Mouse (Mus musculus) ovary, postnatal 36 days (tissue): ENCODE measurements at regions not wholly inside any gene's neighbourhood (a gene's known extent, or its start where the extent isn't known, plus 50 kb on each side); places are given as distances from the start of the nearest gene placed in this dataset.

Source experiments
- DNase-seq: peaks from one replicate; pipeline ENCODE4 v3.0.0; 2022; ENCODE audit warnings: low spot score, mixed read lengths

DNA sequence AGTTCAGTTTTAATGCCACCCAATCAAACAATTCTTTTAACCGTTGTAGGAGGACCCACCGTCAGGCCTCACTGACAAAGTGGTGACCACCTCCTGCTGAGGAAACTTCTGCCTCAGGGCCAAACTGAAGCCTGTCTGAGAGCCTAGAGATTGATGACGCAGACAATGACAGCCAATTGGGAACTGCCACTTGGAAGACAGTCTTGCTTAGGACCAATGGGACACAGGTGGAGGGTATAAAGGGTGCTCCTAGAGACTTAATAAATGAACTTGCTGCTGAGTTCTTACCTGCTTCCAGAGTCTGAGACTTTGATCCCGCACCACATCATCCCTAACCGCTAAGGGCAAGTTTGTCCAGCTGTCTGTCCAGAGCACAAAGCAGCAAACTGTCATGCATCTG, 80.0 kb downstream of the Tbx4 start:
- no peak for DNase-seq

- DNase-seq = no peak
Measured at GRCm38 (mm10) chr11:85970287-85970686, 84.1 kb downstream of the Tbx4 start.

- peak; percentile 57 for DNase-seq
Measured at GRCm38 (mm10) chr11:85972385-85972784, 86.2 kb downstream of the Tbx4 start.

DNA sequence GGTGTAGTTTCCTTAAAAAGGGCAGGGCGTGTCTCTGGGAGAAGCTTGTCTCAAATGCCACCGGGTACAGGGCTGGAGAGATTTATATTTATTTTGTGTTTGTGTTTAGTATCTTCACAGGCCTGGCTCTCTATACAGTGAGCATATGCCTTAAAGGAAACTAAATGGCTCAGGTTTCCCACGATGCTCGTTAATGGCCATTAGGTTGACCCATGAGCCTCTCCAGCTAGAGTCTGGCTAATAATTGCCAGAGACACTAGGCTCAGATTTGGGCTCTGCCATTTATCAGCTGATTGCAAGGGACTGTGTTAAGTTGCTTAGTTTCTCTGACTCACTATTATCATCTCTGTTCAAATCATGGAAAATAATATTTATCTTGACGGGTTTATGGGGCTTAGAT, 87.5 kb downstream of the Tbx4 start:
- DNase-seq = no peak

DNA sequence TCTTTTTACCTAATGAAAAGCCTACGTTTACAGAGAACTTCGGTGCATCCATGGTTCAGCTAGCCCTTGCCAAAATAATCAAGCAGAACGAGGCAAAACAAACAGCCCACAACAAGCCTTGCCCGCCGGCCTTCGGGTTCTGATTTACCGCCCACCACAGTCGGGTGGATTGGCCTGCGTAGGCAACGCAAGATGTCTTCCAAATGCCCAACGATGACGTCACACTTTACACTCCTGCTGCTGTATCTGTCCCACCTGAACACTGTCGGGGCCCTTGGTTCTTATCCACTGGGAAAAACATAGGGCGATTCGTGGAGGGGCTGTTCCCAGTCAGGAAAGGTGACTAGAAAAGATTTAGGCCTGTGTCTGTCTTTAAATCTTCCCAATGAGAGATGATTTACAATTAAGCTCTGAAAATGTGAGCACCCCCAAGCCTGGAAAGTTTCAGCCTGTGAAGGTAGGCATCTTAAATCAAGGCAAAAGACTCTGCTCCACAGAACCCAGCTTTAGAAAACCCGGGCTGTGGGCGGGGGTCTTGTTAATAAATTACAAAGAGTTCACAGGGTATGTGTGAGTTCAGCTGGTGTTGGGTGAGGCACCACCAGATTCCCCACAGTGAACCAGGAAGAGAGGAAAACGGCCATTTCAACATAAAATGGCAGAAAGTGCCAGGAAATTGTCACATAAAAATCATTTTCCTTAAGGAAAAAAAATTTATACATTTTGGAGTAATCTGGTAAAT, 90.6 kb downstream of the Tbx4 start:
- DNase-seq = no peak

- no peak for DNase-seq
Measured at GRCm38 (mm10) chr11:85980388-85980787, 94.2 kb downstream of the Tbx4 start.

DNA sequence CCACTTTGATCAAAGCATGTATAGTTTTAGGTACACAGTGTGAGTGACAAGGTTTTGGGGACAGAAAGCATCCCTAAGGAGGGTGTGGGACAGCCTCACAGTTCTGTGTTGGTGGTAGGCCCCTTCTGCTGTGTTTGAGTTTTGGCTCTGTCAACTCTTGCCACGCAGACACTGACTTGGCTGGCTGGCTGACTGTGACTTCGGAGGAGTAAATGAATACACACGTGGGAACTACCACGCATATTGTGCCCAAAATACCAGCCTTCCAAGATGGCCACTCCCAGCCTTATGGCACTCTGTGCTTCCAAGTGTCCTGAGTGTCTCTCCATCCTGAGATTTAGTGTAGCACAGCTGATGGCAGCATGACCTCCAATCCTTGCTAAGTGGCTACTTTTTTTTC, 95.3 kb downstream of the Tbx4 start:
- no peak for DNase-seq

DNA sequence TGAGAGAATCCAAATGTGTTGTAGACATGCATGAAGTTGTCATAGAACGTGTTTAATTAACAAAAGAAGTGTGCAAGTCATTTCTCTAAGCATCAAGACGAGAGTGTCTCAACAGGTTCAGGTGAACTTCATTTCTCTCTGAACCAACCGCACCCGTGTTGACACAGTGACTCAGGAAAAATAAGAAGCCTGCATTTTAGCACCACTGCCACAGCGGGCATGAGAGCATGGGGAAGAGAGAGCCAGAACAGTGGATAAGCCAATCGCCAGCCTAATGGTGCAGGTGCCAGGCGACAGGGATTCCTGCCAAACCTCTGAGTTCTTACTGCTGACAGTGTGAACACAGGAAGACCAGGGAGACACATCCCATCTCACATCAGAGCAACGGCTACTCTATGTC, 100.1 kb downstream of the Tbx4 start:
- DNase-seq = no peak

GRCm38 (mm10) chr11:85987181-85987580, 101.0 kb downstream of the Tbx4 start:
- no peak for DNase-seq

- no peak for DNase-seq
Measured at GRCm38 (mm10) chr11:85989536-85989935, 103.3 kb downstream of the Tbx4 start.

GRCm38 (mm10) chr11:85989940-85990493, 103.8 kb downstream of the Tbx4 start:
- no peak for DNase-seq

GRCm38 (mm10) chr11:85995318-85996095, 109.3 kb downstream of the Tbx4 start:
- peak; percentile 35 for DNase-seq

- DNase-seq = no peak
Measured at GRCm38 (mm10) chr11:85996686-85997085, 110.5 kb downstream of the Tbx4 start.

GRCm38 (mm10) chr11:86003341-86003740, 117.1 kb downstream of the Tbx4 start:
- DNase-seq = no peak

DNA sequence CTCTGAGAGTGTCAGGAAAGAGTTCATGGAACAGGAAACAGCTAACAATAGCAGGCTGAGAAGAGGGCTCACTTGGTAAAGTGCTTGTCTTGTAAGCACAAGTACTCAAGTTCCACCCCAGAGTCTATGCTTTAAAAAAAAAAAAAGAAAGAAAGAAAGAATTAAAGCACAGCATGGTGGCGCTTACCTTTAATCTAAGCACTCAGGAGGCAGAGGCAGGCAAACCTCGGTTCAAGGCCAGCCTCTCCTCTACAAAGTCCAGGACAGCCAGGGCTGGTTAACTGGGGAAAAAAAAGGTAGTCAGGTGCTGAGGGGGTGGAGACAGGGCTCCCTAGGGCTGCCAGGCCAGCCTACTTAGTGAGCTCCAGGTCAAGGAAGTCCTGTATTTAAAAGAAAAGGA, 119.1 kb downstream of the Tbx4 start:
- DNase-seq = no peak

GRCm38 (mm10) chr11:86005899-86006445, 119.8 kb downstream of the Tbx4 start:
- no peak for DNase-seq

GRCm38 (mm10) chr11:86006859-86007258, 120.6 kb downstream of the Tbx4 start:
- no peak for DNase-seq
